Mouse (Mus musculus): ENCODE data around the gene Rapgefl1. TPM values are rescaled to one million over a fixed set of nuclear protein-coding genes. Genes with fewer than 3 reads are reported as not detected.

Rapgefl1 gene
- polyA plus RNA-seq, 1 experiment from 2014 or later, result 2.2 TPM

DNA sequence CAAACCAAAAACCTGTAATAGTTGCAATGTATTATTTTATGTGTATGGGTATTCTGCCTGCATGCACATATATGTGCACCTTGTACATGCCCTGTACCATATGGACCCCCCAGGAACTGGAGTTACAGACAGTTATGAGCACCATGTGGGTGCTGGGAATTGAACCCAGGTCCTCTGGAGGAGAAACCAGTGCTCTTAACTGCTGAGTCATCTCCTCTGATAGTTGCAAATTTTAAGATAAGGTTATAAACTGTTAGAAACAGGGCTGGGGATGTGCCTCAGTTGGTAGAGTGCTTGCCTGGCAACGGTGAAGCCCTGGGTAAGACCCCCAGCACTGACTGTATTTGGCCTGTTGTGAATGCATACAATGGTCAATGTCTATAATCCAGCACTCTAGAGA lies 45.1 kb upstream of the Rapgefl1 start:
- DNase-seq (ENCODE audit: low spot score), result no peak
- Histone ChIP-seq H3K36me3 (ENCODE audit: control insufficient read depth, insufficient read depth, low read length) (no peaks in the 10 kb centered on the region), H3K27ac (ENCODE audit: low read depth) (no peak overlapping the region), H3K4me2 (ENCODE audit: low read length) (no peak overlapping the region), H3K4me3 (ENCODE audit: low read depth, low read length) (no peak overlapping the region), H3K27me3 (replicated peaks; ENCODE audit: control insufficient read depth, insufficient read depth, low read length) (no peaks in the 10 kb centered on the region), H3K4me1 (replicated peaks; ENCODE audit: control insufficient read depth, insufficient read depth, low read length) (peaks cover 26% of the 10 kb centered on the region), H3K9ac (ENCODE audit: low read length) (no peak overlapping the region), H3K9me3 (ENCODE audit: control insufficient read depth, low read length) (no peaks in the 10 kb centered on the region)
- no peak for ATAC-seq (replicated peaks; ENCODE audit: low FRiP score, low TSS enrichment, low read depth)
- 68% methylated on average over 1 of the region's 1 CpGs for WGBS

DNA sequence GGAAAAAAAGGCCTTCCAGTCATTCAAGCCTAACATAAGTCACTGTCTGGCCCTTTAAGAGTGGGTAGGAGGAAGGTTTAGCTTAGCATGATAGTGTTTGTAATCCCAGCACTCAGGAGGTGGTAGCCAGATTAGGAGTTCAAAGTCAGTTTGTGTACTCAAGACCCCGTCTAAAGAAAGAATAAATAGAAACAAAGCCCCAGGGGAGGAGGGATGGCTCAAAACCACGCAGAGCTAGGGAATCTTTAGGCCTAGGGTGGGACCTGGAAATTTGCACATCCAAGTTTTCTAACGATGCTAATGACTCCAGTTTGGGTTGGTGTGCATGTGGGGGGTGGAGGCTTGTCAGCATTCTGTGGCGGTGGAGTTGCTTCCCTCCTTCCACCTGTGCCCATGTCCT lies 44.5 kb upstream of the Rapgefl1 start:
- H3K4me3 ChIP-seq (ENCODE audit: low read depth, low read length), result no peak overlapping the region
- 10% methylated on average over 4 of the region's 4 CpGs for WGBS
- ATAC-seq (replicated peaks; ENCODE audit: low FRiP score, low TSS enrichment, low read depth), result no peak
- no peak overlapping the region for H3K27ac ChIP-seq (ENCODE audit: low read depth)
- DNase-seq (ENCODE audit: low spot score), result no peak
- no peaks in the 10 kb centered on the region for H3K9me3 ChIP-seq (ENCODE audit: control insufficient read depth, low read length)
- peaks cover 22% of the 10 kb centered on the region for H3K4me1 ChIP-seq (replicated peaks; ENCODE audit: control insufficient read depth, insufficient read depth, low read length)
- H3K9ac ChIP-seq (ENCODE audit: low read length), result no peak overlapping the region
- no peaks in the 10 kb centered on the region for H3K27me3 ChIP-seq (replicated peaks; ENCODE audit: control insufficient read depth, insufficient read depth, low read length)
- no peaks in the 10 kb centered on the region for H3K36me3 ChIP-seq (ENCODE audit: control insufficient read depth, insufficient read depth, low read length)
- no peak overlapping the region for H3K4me2 ChIP-seq (ENCODE audit: low read length)

- Histone ChIP-seq H3K27ac (ENCODE audit: low read depth) (peak overlapping the region; percentile 100), H3K27me3 (replicated peaks; ENCODE audit: control insufficient read depth, insufficient read depth, low read length) (no peaks in the 10 kb centered on the region), H3K4me1 (replicated peaks; ENCODE audit: control insufficient read depth, insufficient read depth, low read length) (peaks cover 28% of the 10 kb centered on the region), H3K9ac (ENCODE audit: low read length) (peak overlapping the region; percentile 98), H3K4me3 (ENCODE audit: low read depth, low read length) (peak overlapping the region; percentile 100), H3K9me3 (ENCODE audit: control insufficient read depth, low read length) (no peaks in the 10 kb centered on the region), H3K4me2 (ENCODE audit: low read length) (peak overlapping the region; percentile 77), H3K36me3 (ENCODE audit: control insufficient read depth, insufficient read depth, low read length) (peaks cover 12% of the 10 kb centered on the region)
- under 1% methylated on average over 29 of the region's 30 CpGs for WGBS
- DNase-seq (ENCODE audit: low spot score) (no peak), ATAC-seq (replicated peaks; ENCODE audit: low FRiP score, low TSS enrichment, low read depth) (peak; percentile 70)
Measured at GRCm38 (mm10) chr11:98794469-98795014, 42.0 kb upstream of the Rapgefl1 start.

DNA sequence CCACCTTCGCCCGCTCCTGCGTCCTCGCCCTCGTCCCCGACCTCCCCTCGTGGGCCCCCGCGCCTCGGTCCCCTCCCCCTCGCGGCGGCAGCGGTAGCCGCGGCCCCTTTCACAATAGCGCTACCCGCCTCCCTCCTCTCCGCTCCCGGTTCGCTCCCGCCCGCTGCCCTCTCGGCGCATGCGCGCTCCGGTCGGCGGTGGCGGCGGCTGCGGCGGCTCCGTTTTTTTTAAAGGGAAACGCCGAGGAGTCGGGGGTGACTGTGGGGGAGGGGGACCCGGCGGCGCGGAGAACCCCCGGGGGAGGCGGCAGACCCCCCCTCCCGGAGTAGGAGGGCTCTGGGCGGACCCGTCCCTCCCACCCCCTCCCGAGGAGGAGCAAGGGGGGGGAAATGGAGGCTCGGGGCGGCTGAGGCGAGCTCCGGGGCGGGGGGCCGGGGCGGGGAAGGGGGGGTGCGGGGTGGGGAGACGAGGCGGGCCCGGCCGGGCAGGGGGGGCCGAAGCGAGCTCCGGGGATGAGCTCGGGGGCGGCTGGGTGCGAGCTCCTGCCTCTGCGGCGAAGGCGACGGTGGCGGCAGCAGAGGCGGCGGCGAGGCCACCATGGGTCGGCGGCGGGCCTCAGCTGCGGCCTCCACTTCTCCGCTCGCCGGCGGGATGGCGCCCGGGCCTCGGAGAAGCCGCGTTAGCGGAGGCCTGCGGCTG lies 41.4 kb upstream of the Rapgefl1 start, which contains the start of gene Msl1:
Gene Msl1, plus strand, starts transcription at position 502 of the 699 bp plus-strand sequence.
- Histone ChIP-seq H3K9me3 (ENCODE audit: control insufficient read depth, low read length) (no peaks in the 10 kb centered on the region), H3K4me1 (replicated peaks; ENCODE audit: control insufficient read depth, insufficient read depth, low read length) (peaks cover 23% of the 10 kb centered on the region), H3K27me3 (replicated peaks; ENCODE audit: control insufficient read depth, insufficient read depth, low read length) (no peaks in the 10 kb centered on the region), H3K36me3 (ENCODE audit: control insufficient read depth, insufficient read depth, low read length) (peaks cover 19% of the 10 kb centered on the region), H3K9ac (ENCODE audit: low read length) (peak within 1 kb of the TSS; percentile 98), H3K27ac (ENCODE audit: low read depth) (peak within 1 kb of the TSS; percentile 100), H3K4me3 (ENCODE audit: low read depth, low read length) (peak within 1 kb of the TSS; percentile 100), H3K4me2 (ENCODE audit: low read length) (peak within 1 kb of the TSS; percentile 77)
- DNase-seq (ENCODE audit: low spot score) (peak; percentile 95), ATAC-seq (replicated peaks; ENCODE audit: low FRiP score, low TSS enrichment, low read depth) (peak; percentile 65)
- WGBS, result under 1% methylated on average over 68 of the region's 89 CpGs

DNA sequence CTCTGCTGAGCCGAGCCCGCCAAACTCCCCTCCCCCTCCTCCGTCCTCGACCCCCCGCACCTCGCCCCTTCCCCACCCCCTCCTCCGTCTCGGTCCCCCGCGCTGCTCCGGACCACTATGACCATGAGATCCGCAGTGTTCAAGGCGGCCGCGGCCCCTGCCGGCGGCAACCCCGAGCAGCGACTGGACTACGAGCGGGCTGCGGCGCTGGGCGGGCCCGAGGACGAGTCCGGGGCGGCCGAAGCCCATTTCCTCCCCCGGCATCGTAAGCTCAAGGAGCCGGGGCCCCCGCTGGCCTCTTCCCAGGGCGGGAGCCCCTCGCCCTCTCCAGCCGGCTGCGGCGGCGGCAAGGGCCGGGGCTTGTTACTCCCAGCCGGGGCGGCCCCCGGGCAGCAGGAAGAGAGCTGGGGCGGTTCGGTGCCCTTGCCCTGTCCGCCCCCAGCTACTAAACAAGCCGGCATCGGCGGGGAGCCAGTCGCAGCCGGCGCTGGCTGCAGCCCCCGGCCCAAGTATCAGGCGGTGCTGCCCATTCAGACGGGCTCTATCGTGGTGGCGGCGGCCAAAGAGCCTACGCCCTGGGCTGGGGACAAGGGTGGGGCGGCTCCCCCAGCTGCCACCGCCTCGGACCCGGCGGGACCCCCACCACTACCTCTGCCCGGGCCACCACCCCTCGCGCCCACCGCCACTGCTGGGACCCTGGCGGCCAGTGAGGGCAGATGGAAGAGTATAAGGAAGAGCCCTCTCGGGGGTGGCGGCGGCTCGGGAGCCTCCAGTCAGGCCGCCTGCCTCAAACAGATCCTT lies 40.7 kb upstream of the Rapgefl1 start:
- DNase-seq (ENCODE audit: low spot score) (no peak), ATAC-seq (replicated peaks; ENCODE audit: low FRiP score, low TSS enrichment, low read depth) (peak; percentile 33)
- Histone ChIP-seq H3K27me3 (replicated peaks; ENCODE audit: control insufficient read depth, insufficient read depth, low read length) (no peaks in the 10 kb centered on the region), H3K27ac (ENCODE audit: low read depth) (peak overlapping the region; percentile 100), H3K4me1 (replicated peaks; ENCODE audit: control insufficient read depth, insufficient read depth, low read length) (peaks cover 23% of the 10 kb centered on the region), H3K9ac (ENCODE audit: low read length) (peak overlapping the region; percentile 98), H3K36me3 (ENCODE audit: control insufficient read depth, insufficient read depth, low read length) (peaks cover 26% of the 10 kb centered on the region), H3K4me2 (ENCODE audit: low read length) (peak overlapping the region; percentile 77), H3K9me3 (ENCODE audit: control insufficient read depth, low read length) (no peaks in the 10 kb centered on the region), H3K4me3 (ENCODE audit: low read depth, low read length) (peak overlapping the region; percentile 100)
- under 1% methylated on average over 66 of the region's 74 CpGs for WGBS

GRCm38 (mm10) chr11:98796515-98797216 lies 39.9 kb upstream of the Rapgefl1 start:
- H3K9ac ChIP-seq (ENCODE audit: low read length), result peak overlapping the region; percentile 98
- peak overlapping the region; percentile 77 for H3K4me2 ChIP-seq (ENCODE audit: low read length)
- DNase-seq (ENCODE audit: low spot score) (peak; percentile 88), ATAC-seq (replicated peaks; ENCODE audit: low FRiP score, low TSS enrichment, low read depth) (no peak; the same call in 1 of the 2 replicates)
- peaks cover 23% of the 10 kb centered on the region for H3K4me1 ChIP-seq (replicated peaks; ENCODE audit: control insufficient read depth, insufficient read depth, low read length)
- no peaks in the 10 kb centered on the region for H3K9me3 ChIP-seq (ENCODE audit: control insufficient read depth, low read length)
- 1% methylated on average over 23 of the region's 23 CpGs for WGBS
- H3K36me3 ChIP-seq (ENCODE audit: control insufficient read depth, insufficient read depth, low read length), result peaks cover 34% of the 10 kb centered on the region
- peak overlapping the region; percentile 100 for H3K4me3 ChIP-seq (ENCODE audit: low read depth, low read length)
- peak overlapping the region; percentile 100 for H3K27ac ChIP-seq (ENCODE audit: low read depth)
- H3K27me3 ChIP-seq (replicated peaks; ENCODE audit: control insufficient read depth, insufficient read depth, low read length), result no peaks in the 10 kb centered on the region

DNA sequence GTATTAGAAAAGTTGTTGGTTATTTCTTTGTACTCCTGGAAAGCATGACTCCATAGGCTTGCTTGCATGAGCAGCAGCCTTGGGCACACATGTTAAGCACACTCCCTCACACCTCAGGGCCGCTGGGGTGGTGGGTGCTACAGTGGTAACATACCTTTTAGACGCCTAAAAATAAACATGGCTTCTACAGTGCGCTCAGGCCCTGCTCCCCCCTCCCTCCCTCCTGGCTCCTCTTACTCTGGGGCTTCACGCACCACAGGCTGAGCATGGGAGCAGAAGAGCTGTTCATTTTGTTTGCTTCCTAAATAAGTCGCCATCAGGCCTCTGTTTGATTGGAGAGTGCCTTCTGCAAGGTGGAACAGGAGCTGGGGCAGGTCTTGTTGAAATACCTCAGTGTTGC lies 39.3 kb upstream of the Rapgefl1 start:
- DNase-seq (ENCODE audit: low spot score) (no peak), ATAC-seq (replicated peaks; ENCODE audit: low FRiP score, low TSS enrichment, low read depth) (no peak)
- Histone ChIP-seq H3K27ac (ENCODE audit: low read depth) (no peak overlapping the region), H3K9ac (ENCODE audit: low read length) (peak overlapping the region; percentile 98), H3K27me3 (replicated peaks; ENCODE audit: control insufficient read depth, insufficient read depth, low read length) (no peaks in the 10 kb centered on the region), H3K4me1 (replicated peaks; ENCODE audit: control insufficient read depth, insufficient read depth, low read length) (peaks cover 23% of the 10 kb centered on the region), H3K9me3 (ENCODE audit: control insufficient read depth, low read length) (no peaks in the 10 kb centered on the region), H3K36me3 (ENCODE audit: control insufficient read depth, insufficient read depth, low read length) (peaks cover 40% of the 10 kb centered on the region), H3K4me2 (ENCODE audit: low read length) (peak overlapping the region; percentile 77), H3K4me3 (ENCODE audit: low read depth, low read length) (peak overlapping the region; percentile 100)
- WGBS, result 5% methylated on average over 5 of the region's 5 CpGs

- Histone ChIP-seq H3K27me3 (replicated peaks; ENCODE audit: control insufficient read depth, insufficient read depth, low read length) (no peaks in the 10 kb centered on the region), H3K9me3 (ENCODE audit: control insufficient read depth, low read length) (no peaks in the 10 kb centered on the region), H3K36me3 (ENCODE audit: control insufficient read depth, insufficient read depth, low read length) (peaks cover 46% of the 10 kb centered on the region), H3K4me1 (replicated peaks; ENCODE audit: control insufficient read depth, insufficient read depth, low read length) (peaks cover 23% of the 10 kb centered on the region), H3K9ac (ENCODE audit: low read length) (peak overlapping the region; percentile 98), H3K4me2 (ENCODE audit: low read length) (peak overlapping the region; percentile 77), H3K4me3 (ENCODE audit: low read depth, low read length) (peak overlapping the region; percentile 100), H3K27ac (ENCODE audit: low read depth) (no peak overlapping the region)
- whole genome bisulfite sequencing, result 37% methylated on average over 4 of the region's 4 CpGs
- no peak for ATAC-seq (replicated peaks; ENCODE audit: low FRiP score, low TSS enrichment, low read depth)
- DNase-seq (ENCODE audit: low spot score), result no peak
Measured at GRCm38 (mm10) chr11:98797909-98798308, 38.7 kb upstream of the Rapgefl1 start.

All from intestine, embryonic 14.5 days (tissue).